Mouse (Mus musculus) embryo, embryonic 10.5 days (tissue): Measurements from ENCODE around the gene Gm20219.

ENCODE experiments used
- DNase-seq: peaks from one replicate; pipeline ENCODE4 v3.0.0-alpha.2; 2015; ENCODE audit warnings: low spot score

Gene Gm20219

DNA sequence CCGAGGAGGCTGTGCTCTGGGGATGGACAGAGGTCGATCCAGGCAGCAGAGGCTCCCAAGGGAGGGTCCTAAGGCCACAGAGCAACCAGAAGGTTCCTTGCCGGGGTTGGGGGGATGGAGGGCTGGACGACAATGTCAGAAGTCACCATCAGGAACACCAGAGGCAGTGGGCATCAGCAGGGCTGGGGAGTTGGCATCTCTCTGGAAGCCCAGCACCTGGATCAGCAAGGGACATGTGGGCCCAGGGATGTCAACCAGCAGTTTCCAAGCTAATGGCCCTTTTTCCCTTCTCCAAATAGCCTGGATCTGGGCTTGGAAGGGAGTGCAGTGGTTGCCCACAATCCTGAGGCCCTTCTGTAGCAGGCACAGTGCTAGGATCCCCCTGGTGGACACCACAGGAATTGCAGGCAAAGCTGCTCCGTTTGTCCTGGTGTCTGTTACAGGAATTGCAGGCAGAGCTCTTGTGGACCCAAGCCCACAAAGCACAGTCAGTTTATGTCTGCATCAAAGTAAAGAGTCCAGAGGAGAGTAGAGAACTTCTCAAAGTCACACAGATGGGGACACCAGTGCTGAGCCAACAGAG, 1.3 kb downstream of the Gm20219 start:
- DNase-seq: peak; percentile 90

- no peak for DNase-seq
Observed at GRCm38 (mm10) chr17:56551841-56552581, 2.2 kb downstream of the Gm20219 start.

DNA sequence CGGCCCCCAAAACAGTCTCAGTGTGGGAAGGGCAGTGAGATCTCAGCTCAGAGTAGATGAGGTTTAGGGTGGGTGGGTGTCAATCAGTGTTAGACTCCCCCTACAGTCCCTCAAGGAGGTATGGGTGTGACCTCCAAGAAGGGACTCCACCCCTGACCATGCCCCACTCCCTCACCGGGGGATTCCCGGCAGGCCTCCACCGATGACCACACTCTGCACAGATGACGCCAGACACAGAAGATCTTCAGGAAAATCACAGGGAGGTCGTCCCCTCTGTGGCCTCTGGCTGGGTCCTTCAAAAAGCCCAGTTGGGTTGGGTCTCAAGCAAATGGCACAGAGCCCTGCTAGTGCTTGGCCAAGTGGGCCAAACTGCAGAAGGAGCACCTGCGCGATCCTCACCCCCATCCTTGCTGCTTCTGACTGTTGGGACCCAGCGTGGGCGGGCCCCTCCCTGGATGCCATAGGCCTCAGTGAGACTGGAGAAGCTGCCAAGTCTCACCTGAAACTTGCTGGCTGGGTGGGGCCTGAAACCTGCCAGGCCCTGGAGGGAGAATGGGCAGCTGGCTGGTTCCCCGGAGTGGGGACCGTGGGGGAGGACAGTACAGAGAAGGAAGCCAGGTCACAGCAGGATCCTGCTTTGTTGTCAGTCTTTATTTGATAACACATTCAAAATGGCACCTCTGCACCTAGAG, 3.3 kb downstream of the Gm20219 start:
- DNase-seq: no peak

DNA sequence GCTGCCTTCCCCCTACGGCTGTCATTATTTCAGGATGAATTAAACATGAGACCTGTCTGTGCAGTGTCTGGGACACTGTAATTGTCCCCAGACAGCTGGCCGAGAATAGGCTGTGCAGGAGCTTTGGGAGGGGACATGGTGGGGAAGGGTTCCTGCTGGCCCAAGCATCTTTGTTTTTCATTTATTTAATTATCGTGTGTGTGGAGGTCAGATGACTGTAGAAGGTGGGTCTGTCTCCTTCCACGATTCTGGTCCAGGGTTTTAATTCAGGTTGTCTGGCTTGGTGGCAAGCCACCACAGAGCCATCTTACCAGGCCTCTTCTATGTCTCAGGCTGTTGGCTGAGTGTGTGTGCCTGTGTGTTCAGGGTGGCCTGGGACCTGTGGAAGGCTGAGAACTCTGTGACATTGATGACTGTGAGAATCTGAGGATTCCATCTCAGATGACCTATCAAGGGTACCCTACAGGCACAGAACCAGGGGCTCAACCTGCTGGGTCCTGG, 5.5 kb downstream of the Gm20219 start:
- no peak for DNase-seq

DNA sequence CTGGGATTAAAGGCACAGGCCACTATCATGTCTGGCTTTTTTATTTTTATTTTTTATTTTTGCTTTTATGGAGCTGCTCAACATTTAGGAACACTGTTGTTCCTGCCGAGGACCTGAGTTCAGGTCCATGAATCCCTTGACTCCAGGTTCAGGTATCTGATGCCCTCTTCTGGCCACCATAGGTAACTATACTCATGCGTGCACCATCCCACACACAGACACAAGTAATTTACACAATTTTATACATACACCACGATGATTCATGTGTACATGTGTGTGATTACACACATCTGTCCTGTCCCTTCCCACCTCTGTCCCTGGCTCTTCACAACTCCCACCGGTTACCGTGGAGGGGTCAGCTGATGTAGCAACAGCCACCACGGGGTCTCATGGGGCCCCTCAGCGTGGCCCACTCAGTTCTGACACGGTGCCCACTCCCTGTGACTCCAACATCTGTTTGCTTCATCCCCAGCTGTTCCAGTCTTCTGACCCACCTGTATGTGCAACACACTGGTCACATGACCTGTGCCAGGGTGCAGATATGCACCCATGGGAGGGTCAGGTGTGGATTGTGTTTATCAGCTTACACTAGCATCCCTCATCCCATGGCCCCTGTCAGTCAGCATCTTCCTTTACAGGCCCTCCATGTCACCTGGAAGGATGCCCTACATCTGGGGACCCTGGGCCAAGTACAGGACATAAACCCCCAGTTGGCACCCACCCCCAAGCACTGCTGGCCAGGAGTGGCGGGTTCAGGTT, 6.2 kb downstream of the Gm20219 start:
- DNase-seq: no peak

DNA sequence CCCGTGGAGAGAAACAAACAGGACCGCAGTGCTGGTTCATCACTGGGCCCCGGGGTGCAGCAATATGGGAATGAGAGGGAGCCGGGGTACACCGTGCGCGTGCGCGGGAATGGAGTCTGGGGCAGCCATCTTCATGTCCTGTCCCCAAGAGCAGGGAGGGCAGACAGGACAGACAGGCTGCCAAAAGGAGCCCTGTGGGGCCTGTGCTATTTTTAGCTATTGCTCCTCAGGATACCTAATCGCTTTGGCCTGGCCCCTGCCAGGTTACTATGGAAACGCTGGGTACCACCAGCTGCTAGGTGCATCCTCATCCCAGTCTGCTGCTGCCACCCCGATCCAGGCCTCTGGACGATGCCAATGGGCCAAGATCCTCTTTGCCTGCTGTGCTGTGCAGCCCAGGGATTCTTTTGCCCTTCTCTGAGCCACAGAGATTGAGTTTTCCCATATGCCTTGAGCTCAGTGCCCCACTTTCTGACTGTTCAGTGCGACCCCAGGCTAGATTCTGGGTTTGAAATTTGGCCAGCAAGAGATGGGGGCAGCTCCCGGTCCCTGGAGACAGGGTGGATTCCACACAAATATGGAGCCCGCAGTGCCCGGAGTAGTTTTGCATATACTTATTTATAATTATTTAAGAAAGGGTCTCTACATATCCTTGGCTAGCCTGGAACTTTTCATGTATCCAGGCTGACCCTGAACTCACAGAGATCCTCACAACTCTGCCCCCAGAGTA, 6.9 kb downstream of the Gm20219 start:
- DNase-seq: no peak

DNA sequence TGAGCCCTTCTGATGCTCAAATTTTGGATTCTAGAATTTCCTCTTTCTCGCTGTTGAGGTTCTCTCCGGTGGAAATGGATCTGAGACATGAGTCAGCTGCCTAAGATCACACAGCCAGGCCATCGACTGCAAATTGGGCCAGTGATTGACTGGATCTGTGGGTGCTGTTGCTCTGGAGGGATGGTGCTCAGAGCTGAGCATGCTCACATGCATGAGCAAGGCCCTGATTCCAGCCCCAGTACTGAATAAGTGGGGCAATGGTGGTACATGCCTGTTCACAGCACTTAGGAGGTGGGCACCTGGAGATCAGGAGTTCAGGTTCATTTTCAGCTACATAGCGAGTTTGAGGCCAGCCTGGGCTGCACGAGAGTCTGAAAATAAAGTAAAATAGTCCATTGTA, 7.6 kb downstream of the Gm20219 start:
- DNase-seq: no peak

GRCm38 (mm10) chr17:56545945-56546344, 8.2 kb downstream of the Gm20219 start:
- no peak for DNase-seq

DNA sequence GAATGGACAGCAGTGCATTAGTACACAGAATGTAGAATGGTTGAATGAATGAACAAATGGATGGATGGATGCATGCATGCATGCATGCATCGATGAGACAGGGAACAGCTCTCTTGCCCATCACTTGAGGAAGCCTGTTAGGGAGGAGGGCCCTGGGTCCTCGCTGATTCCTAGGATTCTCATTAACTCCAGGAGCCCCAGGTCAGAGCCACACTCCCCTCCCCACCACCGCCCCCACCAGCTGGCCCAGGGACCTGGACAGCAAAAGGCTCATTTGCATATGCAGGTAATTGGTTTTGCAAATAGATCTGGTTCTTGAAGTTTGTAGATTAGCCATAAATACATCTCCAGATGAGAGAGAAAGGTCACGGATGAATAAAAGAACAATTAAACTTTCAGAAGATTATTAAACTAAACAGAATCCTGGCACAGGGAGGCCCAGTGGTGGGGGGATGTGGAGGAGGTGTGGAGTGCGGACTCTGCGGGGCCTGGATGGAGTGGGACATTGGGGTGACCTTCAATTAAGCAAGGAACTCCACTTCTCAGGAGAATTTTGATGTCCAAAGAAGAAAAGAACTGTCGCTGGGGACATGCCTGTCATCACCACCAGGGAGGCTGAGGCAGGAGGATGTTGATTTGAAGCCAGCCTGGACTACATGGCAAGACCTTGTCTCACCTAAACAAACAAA, 9.3 kb downstream of the Gm20219 start:
- no peak for DNase-seq

DNA sequence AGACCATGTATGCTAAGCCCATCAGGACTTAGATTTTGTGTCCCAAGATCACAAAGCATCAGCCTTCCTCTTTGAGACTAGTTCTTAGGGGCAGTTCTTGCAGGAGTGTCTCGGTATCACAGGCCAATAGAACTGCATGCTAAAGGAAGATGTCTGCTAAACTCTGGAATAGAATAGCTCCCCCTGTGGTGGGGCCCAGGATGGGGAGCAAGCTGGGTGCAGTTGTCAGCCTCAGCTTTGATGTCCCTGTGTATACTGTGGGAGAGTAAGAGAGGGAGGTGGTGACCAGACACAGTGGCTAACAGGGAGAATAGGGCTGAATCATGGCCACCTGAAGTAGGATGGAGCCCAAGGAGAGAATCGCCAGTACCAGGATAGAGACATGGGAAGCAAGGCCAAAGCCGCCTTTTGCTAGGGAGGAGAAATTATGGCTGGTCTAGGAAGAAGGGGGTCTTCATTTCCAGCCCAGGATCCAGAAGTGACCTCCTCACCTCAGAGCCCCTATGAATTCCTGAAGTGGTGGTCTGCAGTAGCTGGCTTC, 10.4 kb downstream of the Gm20219 start:
- no peak for DNase-seq

DNA sequence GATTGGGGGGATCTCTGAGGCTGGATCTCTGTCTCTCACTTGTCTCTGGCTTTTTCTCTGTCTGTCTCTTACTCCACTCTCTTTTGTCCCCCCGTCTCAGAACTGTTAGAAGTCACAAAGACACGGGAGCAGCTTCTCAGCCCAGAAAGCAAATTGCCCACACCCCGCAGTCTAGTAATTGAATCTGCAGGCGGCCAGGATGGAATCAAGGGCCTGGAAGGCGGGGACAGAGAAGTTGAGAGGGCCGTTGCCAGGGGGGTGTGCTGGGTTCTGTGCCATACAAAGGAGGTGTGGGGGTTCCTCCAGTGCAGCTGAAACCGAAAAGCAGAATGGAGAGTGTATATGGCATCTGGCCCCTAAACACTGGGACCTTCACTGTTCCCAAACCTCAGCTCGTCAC, 11.5 kb downstream of the Gm20219 start:
- no peak for DNase-seq

- DNase-seq: no peak
Observed at GRCm38 (mm10) chr17:56540562-56540975, 13.6 kb downstream of the Gm20219 start.

- peak; percentile 55 for DNase-seq
Observed at GRCm38 (mm10) chr17:56537912-56538311, 16.3 kb downstream of the Gm20219 start.

DNA sequence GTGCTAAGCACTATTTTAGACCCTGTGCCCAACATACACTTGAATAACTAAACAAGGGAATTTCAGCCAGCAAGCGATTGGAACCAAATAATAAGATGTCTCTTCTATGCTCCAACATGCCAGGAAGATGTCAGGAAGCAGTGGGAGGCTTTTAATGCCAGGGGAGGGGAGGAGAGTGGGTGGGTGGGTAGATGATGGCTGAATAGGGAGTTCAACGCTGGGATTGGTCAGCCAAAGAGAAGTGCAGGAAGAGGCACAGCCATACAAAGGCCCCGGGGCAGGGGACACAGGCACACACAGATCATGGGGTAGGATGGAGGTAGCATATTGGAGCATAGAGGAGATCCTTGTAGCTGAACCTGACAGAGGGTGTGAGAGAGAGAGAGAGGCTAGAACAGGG, 17.3 kb downstream of the Gm20219 start:
- DNase-seq: no peak

- no peak for DNase-seq
Observed at GRCm38 (mm10) chr17:56536192-56536591, 18.0 kb downstream of the Gm20219 start.

GRCm38 (mm10) chr17:56524943-56525342, 29.2 kb downstream of the Gm20219 start:
- no peak for DNase-seq

DNA sequence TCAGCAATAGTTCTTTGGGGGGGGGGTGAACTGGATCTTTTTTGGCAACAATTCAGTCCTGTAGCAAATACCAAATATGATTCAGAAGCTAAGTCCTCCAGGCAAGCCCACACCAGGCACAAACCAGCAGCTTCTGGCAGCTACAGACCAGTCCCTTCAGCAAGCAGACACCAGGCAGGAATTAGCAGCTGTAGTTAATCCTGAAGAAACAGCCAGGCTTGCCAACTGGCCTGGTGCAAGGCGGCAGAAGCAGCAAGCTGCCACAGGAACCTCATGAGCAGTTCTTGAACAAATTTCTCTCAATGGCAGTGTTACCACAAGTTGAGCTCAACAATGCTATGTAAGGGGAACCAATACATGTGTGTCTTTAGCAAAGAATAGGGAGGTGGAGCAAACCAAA, 31.4 kb downstream of the Gm20219 start:
- DNase-seq: no peak

DNA sequence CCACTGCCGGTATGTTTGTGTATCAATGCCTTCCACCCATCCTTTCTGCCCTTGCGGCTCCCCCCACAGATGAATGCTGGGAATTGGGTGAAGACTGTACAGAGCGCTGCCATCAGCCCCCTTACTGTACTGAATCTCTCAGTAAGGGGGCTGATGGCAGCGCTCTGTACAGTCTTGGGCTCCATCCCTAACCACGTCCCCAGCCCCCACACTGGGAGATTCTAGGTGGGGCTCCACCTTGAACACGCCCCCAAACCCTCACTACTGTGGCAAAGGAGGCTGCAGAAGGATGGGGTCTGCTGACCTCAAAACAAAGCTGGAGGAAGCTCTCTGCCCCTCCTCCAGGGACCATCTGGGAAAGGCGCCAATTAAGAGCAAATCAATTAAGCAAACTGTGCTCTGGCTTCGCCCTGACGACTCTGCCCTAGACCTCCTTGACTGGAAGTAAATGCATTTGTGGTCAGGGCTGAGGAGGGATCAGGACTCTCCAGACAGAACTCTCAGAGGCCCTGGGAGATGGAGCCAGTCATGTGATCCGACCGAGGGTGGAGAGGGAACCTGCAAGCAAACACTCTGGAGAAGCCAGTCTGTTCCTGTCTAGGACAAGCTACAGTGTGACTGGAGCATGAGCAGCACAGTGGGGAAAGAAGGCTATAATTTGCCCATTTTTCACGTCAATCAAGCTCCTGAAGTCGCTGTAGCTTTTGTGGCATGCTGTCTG, 38.3 kb downstream of the Gm20219 start:
- DNase-seq: peak; percentile 54

DNA sequence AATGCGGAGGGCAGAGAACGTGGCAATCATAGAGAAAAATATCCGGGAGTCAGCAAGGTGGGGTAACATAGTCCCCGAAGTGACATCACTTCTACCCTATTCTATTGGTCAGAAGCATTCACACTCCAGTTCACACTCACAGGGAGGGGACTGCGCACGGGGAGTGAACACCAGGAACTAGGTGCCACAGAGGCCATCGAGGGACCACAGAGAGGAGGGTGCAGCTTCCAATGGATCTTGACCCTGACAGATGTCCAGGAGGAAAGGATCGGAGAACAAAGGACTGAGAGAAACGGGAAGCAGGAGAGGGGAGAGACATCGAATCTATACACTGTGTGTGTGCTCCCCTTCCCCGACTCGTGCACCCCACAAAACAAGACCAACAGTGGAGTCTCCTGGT, 39.3 kb downstream of the Gm20219 start:
- DNase-seq: no peak

GRCm38 (mm10) chr17:56514330-56514729, 39.9 kb downstream of the Gm20219 start:
- DNase-seq: no peak
